Mouse (Mus musculus) liver, embryonic 14.5 days (tissue): ENCODE results near the gene Appbp2. TPM values are rescaled to one million over a fixed set of nuclear protein-coding genes. Genes with fewer than 3 reads are reported as not detected.

Experiments used
- ATAC-seq: fragments of 200-750 bp; cut with Nextera tagmentation; 2 replicates; pipeline ENCODE4 v1.8.0; 2017; ENCODE audit warnings: moderate number of reproducible peaks, mild to moderate bottlenecking, moderate library complexity; ENCODE audit not compliant: insufficient read depth
- DNase-seq, 3 experiments: peaks; one replicate each; pipeline ENCODE4 v3.0.0-alpha.2; 2012 to 2013; ENCODE audit warnings: low read depth in 3 of 3, low spot score in 3 of 3
- H3K27ac ChIP-seq: fragments of 300-500 bp; sonication (generic); 2 replicates; pipeline ENCODE4 v1.5.1; 2014; ENCODE audit warnings: moderate library complexity, mild to moderate bottlenecking, control low read depth, inconsistent platforms
- H3K27me3 ChIP-seq: fragments of 300-500 bp; sonication (generic); 2 replicates; pipeline ENCODE4 v1.6.1; 2014; ENCODE audit warnings: mild to moderate bottlenecking, low read length, moderate library complexity; ENCODE audit not compliant: control insufficient read depth, insufficient read depth
- H3K36me3 ChIP-seq: fragments of 300-500 bp; sonication (generic); replicated peaks from 2 replicates; pipeline ENCODE4 v1.6.1; 2014; ENCODE audit warnings: low read depth; ENCODE audit not compliant: control insufficient read depth, insufficient read depth
- H3K4me1 ChIP-seq, 2 experiments: fragments of 200-500 bp in 1 of 2; fragments of 300-500 bp in 1 of 2; sonication (generic) in 1 of 2; replicated peaks; 2 replicates each; pipeline ENCODE4 v1.6.1; 2012 to 2014; ENCODE audit warnings: antibody characterized with exemption in 1 of 2, inconsistent platforms in 1 of 2, low read length in 1 of 2; ENCODE audit not compliant: control insufficient read depth in 2 of 2, insufficient read depth in 2 of 2
- H3K4me2 ChIP-seq: fragments of 300-500 bp; sonication (generic); 2 replicates; pipeline ENCODE4 v1.6.1; 2014; ENCODE audit warnings: low read depth, mild to moderate bottlenecking, control low read depth, moderate library complexity
- H3K4me3 ChIP-seq, 2 experiments: fragments of 200-500 bp in 1 of 2; fragments of 300-500 bp in 1 of 2; sonication (generic) in 1 of 2; 2 replicates each; pipeline ENCODE4 v1.5.1; 2012 to 2014; ENCODE audit warnings: low read depth in 2 of 2, low read length in 2 of 2, mild to moderate bottlenecking in 2 of 2, control low read depth in 1 of 2, inconsistent platforms in 1 of 2, moderate library complexity in 1 of 2; ENCODE audit not compliant: insufficient read depth in 1 of 2
- H3K9ac ChIP-seq: fragments of 300-500 bp; sonication (generic); replicated peaks from 2 replicates; pipeline ENCODE4 v1.6.1; 2014; ENCODE audit warnings: mild to moderate bottlenecking, control low read depth, moderate library complexity
- H3K9me3 ChIP-seq: fragments of 300-500 bp; sonication (generic); 2 replicates; pipeline ENCODE4 v1.6.1; 2016; ENCODE audit warnings: low read length, mixed read lengths; ENCODE audit not compliant: control insufficient read depth
- CTCF ChIP-seq: IDR thresholded peaks from 2 replicates; pipeline ENCODE4 v1.5.1; 2016; ENCODE audit warnings: antibody characterized with exemption, low read depth, control low read depth
- EP300 ChIP-seq: IDR thresholded peaks from 2 replicates; pipeline ENCODE4 v1.6.1; 2016; ENCODE audit warnings: antibody characterized with exemption, low read depth
- WGBS: fragments of 180-500 bp; shearing (Covaris S2); extraction: QIAGEN DNeasy Blood & Tissue Kit; methylation state at CpG from one replicate; pipeline ENCODE4 v1.1.7; 2014; ENCODE audit not compliant: insufficient replicate concordance; 5-methylcytosine and 5-hydroxymethylcytosine counted together
- polyA plus RNA-seq, 2 experiments: library from polyadenylated mRNA; depleted of rRNA in 1 of 2; stranded (reverse) in 1 of 2; unstranded in 1 of 2; fragments of >200 nt; fragmentation: Nextera tagmentation in 1 of 2; extraction: Ambion mirVana in 1 of 2; gene quantifications; 2 replicates each; pipeline versions ENCODE4 v1.2.1 to v1.2.3; 2012 to 2014

The Appbp2 gene
- polyA plus RNA-seq, 2 experiments = 7.3 to 12.2 TPM

GRCm38 (mm10) chr11:85157301-85157700 lies 77.6 kb downstream of the Appbp2 start:
- DNase-seq (no peak), ATAC-seq (no peak)
- H3K9ac ChIP-seq = no peak overlapping the region
- no peaks in the 10 kb centered on the region; the same call in 1 of the 2 replicates for H3K27me3 ChIP-seq
- H3K4me2 ChIP-seq = no peak overlapping the region
- H3K27ac ChIP-seq = no peak overlapping the region
- TF ChIP-seq CTCF (no peak), EP300 (no peak)
- H3K4me1 ChIP-seq = no peaks in the 10 kb centered on the region; a peak in 1 of 4 replicates
- 53% methylated on average over 2 of the region's 2 CpGs for WGBS
- no peaks in the 10 kb centered on the region for H3K36me3 ChIP-seq
- H3K4me3 ChIP-seq = no peak overlapping the region
- no peaks in the 10 kb centered on the region for H3K9me3 ChIP-seq

GRCm38 (mm10) chr11:85152256-85152930 lies 82.5 kb downstream of the Appbp2 start:
- ATAC-seq (no peak), DNase-seq (no peak)
- WGBS = 77% methylated on average over 2 of the region's 2 CpGs
- no peak for TF ChIP-seq EP300
- TF ChIP-seq CTCF = no peak
- no peaks in the 10 kb centered on the region for H3K36me3 ChIP-seq
- H3K4me1 ChIP-seq = no peaks in the 10 kb centered on the region; a peak in 1 of 4 replicates
- H3K4me2 ChIP-seq = no peak overlapping the region
- H3K4me3 ChIP-seq = no peak overlapping the region
- no peak overlapping the region for H3K9ac ChIP-seq
- no peaks in the 10 kb centered on the region for H3K9me3 ChIP-seq
- no peak overlapping the region for H3K27ac ChIP-seq
- no peaks in the 10 kb centered on the region; the same call in 1 of the 2 replicates for H3K27me3 ChIP-seq

- H3K4me3 ChIP-seq = peak within 1 kb of the TSS; percentile 78 to 100
- peak within 1 kb of the TSS; percentile 86 for H3K9ac ChIP-seq
- H3K9me3 ChIP-seq = no peaks in the 10 kb centered on the region
- H3K4me1 ChIP-seq = peaks cover 13 to 18% of the 10 kb centered on the region in 2 experiments
- peak; percentile 45; the same call in 1 of the 2 replicates for TF ChIP-seq EP300
- TF ChIP-seq CTCF = peak; percentile 46
- peak; percentile 95 for ATAC-seq
- peaks cover 13% of the 10 kb centered on the region for H3K36me3 ChIP-seq
- under 1% methylated on average over 90 of the region's 94 CpGs for WGBS
- no peaks in the 10 kb centered on the region for H3K27me3 ChIP-seq
- peak; percentile 97 to 98 (median 97) for DNase-seq
- H3K4me2 ChIP-seq = peak within 1 kb of the TSS; percentile 89
- H3K27ac ChIP-seq = peak within 1 kb of the TSS; percentile 93
These were observed 95.1 kb downstream of the Appbp2 start, which contains the start of gene Usp32 for GRCm38 (mm10) chr11:85139581-85140540. Gene Usp32 (minus strand): TSS chr11:85140161.

GRCm38 (mm10) chr11:85138776-85139474 lies 96.0 kb downstream of the Appbp2 start:
- no peak for TF ChIP-seq EP300
- TF ChIP-seq CTCF = no peak
- Histone ChIP-seq H3K9ac (peak overlapping the region; percentile 86), H3K9me3 (no peaks in the 10 kb centered on the region), H3K36me3 (peaks cover 21% of the 10 kb centered on the region), H3K4me3 (peak overlapping the region; percentile 78 to 100), H3K27me3 (no peaks in the 10 kb centered on the region), H3K27ac (peak overlapping the region; percentile 84), H3K4me1 (peaks cover 15 to 23% of the 10 kb centered on the region in 2 experiments), H3K4me2 (peak overlapping the region; percentile 69)
- DNase-seq (no peak), ATAC-seq (no peak)
- 5% methylated on average over 17 of the region's 17 CpGs for WGBS

Other genes with a start within 250 kb of the Appbp2 start
- 15.0 and 25.6 TPM in 2 replicates for gene Usp32, start 95.0 kb downstream of the Appbp2 start, polyA plus RNA-seq (2012; rRNA removed)
- 14.4 and 17.7 TPM in 2 replicates for gene Usp32, start 95.0 kb downstream of the Appbp2 start, polyA plus RNA-seq (2014; fragmentation: Nextera tagmentation; extraction: Ambion mirVana)
- not detected in 2 replicates for gene 1700125H20Rik, start 64.7 kb downstream of the Appbp2 start, polyA plus RNA-seq (2012; rRNA removed)
- 0.25 TPM in 1 of 2 replicates, not detected in the other for gene 1700125H20Rik, start 64.7 kb downstream of the Appbp2 start, polyA plus RNA-seq (2014; fragmentation: Nextera tagmentation; extraction: Ambion mirVana)
- 8.1 and 12.5 TPM in 2 replicates for gene Ppm1d, start 76.1 kb upstream of the Appbp2 start, polyA plus RNA-seq (2012; rRNA removed)
- gene Ppm1d, start 76.1 kb upstream of the Appbp2 start, polyA plus RNA-seq (2014; fragmentation: Nextera tagmentation; extraction: Ambion mirVana) = 21.9 and 23.5 TPM in 2 replicates
- gene Bcas3, start 118.0 kb upstream of the Appbp2 start, polyA plus RNA-seq (2012; rRNA removed) = 6.9 and 7.2 TPM in 2 replicates
- gene Bcas3, start 118.0 kb upstream of the Appbp2 start, polyA plus RNA-seq (2014; fragmentation: Nextera tagmentation; extraction: Ambion mirVana) = 16.9 and 17.5 TPM in 2 replicates